Mouse (Mus musculus) gastrocnemius, adult 18-20 months (tissue): ENCODE data around the gene Gnl2. TPM values are rescaled to one million over a fixed set of nuclear protein-coding genes. Genes with fewer than 3 reads are reported as not detected.

ENCODE experiments used
- DNase-seq: peaks from one replicate; pipeline ENCODE4 v3.0.0; 2021; ENCODE audit warnings: low spot score
- total RNA-seq, 2 experiments: library from RNA; stranded (reverse); gene quantifications; 2 replicates each; pipeline ENCODE4 v1.2.3; 2021

Gene Gnl2
- total RNA-seq, 2 experiments from 2014 or later, result 30.8 to 31.1 TPM

DNA sequence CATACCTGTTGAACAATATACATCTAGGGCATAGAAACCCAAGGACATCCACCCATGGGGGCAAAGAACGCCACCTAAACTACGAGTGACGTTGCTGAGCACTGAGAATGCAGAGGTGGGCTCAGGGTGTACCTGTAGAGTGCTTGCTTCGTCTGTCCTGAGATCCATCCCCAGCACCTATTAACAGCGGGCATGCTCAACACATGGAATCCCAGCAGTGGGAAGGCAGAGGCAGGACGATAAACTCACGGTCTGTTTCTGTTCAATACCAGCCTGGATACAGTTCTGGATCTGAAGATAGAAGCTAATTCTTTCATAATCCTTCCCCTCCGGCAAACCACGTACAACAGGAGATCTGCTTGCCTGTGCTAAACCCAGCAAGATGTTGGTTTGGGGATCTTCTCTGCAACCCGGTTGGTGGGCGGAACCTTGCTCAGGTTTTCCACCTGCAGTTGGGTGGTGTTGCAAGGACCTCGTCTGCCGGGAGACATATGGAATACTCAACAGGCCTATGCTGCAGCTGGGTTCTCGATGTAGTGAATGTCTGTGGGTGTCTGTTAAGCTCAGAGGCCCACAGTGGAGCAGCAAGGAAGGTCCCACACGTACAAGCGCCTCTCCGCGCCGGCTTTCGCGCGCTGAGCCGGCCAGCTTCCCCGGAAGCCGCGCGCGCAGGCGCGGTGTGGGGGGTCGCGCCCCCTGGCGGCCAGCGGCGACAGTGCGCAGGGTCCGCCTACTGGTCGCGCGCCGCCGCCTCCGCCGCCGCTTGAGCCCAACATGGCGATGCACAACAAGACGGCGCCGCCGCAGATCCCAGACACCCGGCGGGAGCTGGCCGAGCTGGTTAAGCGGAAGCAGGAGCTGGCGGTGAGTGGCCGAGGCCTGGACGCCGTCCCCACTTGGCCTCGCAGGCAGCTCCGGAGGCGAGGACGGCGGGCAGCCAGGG lies 68.3 kb downstream of the Gnl2 start, which contains the start of gene Meaf6:
Meaf6 (plus strand) TSS at position 732 of the 943 bp plus-strand sequence.
- peak; percentile 90 for DNase-seq

DNA sequence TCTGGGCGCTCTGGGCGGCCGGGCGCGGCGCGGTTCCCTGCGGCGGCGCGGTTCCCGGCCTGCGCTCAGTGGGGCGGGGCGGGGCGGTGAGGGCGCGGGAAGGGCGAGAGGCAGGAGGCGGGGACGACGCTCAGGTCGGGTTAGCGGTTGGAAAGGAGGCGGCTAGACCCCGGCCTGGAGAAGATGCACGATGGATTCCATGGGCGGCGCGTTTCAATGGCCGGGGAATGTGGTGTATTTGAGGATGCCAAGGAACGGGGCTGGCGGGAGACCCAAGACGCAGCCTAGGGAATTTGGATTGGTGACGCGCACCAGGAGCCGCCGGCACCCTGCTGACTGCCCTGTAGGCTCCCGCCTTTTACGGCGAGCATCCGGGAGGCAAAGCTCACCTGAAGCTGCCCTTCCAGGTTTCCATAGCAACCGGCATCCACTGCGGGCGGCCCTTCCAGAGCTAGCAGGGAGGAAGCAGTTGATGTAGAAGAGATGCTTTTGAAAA lies 69.0 kb downstream of the Gnl2 start:
- DNase-seq, result no peak

DNA sequence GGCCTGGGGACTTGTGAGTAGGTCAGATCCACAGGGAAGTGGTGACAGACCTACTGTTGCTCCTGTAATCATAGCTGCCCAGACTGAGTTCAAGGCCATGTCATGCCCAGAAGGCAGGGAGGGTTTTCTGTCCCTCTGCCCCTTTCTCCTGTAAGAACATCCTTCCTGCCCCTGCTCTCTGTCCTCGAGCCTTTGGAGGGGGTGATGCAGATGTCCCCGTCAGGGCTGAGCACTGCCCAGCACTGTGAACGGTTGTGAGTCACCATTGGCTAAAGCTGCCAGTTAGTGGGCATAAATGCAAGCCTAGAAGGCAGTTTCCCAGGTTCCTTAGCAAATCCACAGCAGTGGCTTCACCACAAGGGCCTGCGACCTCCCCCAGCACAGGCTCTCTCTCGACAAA lies 76.6 kb downstream of the Gnl2 start:
- no peak for DNase-seq

DNA sequence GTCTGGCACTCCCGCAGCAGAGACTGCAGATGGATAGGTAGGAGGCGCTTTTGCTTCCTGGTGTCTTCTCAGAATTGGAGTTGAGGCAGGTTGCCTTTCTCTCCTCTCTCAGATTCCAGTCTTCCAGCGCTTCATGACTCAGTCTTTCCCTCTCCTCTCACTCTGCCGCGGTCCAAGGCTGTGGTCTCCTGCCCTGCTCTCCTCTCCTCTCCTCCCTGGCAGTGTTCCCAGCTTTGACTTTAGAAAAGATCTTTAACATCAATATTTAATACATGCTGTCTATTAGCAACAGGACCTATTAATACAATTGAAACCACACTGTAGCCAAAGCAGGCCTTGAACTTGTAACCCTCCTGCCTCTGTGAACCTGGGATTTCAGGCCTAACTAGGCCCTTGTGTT lies 79.7 kb downstream of the Gnl2 start:
- DNase-seq, result no peak

DNA sequence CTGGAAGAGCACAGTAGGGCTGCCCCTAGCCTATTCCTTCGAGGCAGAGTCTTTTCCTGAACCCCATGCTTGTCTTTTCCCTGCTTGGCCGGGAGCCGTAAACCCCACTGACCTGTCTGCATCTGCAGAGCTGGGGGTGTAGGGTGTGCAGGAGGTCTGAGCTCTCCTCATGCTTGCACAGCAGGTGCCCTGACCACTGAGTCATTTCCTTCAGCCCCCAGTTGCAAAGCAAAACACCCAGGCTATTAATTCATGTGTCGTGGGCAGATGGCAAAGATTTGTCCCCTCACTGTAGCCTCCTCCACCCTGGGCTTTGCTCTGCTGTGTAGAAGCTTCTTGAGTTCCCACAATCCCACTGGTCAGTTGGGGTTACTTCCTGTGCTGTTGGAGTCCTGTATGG lies 81.0 kb downstream of the Gnl2 start:
- DNase-seq, result no peak

DNA sequence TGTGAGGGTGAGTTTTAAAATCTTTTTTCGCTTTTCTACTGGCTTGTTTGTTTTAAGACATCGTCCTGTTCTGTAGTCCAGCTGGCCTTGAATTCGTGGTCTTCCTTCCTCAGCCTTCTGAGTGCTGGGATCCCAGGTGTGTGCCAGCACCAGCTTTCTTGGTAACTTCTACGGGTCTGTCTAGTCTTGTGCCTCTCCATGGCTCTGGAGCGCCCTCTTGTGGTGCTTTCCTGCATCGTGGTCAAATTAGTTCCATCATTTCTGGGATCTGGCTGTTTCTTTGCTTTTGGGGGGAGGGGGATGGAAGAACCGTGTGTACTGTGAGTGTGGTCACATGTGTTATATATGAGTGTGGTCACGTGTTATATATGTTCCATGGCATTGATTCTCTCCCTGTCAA lies 83.1 kb downstream of the Gnl2 start:
- DNase-seq, result peak; percentile 79

DNA sequence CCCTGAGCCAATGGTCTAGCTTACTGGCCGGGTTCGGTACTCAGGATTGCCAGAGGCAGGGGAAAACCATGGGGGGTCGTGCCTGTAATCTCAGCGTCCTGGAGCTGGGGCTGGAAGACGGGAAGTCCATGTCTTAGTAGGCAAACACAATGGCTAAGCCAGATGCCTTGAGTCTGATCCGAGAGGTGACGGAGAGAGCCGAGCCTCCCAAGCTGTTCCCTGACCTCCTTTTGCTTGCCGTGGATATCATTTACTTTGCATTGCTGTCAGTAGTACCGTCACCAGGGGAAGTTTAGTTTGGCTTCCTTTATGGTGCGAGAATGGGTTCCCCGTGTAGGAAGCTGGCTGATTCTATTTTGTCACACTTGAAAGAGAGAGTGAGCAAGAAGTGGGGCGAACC lies 84.9 kb downstream of the Gnl2 start:
- no peak for DNase-seq

Other genes starting within 250 kb of the Gnl2 start
- gene Mtf1, start 214.5 kb upstream of the Gnl2 start, total RNA-seq, result 10 to 100 TPM; 11.1 to 12.1 TPM
- gene Yrdc, start 165.9 kb upstream of the Gnl2 start, total RNA-seq, result 10 to 100 TPM; 10.4 to 11.9 TPM
- gene 1110065P20Rik, start 165.4 kb upstream of the Gnl2 start, total RNA-seq, result 10 to 100 TPM; 19.7 to 23.0 TPM
- under 1 TPM; 0.23 to 0.52 TPM for gene Maneal, start 154.4 kb upstream of the Gnl2 start, total RNA-seq
- not detected for gene Epha10, start 135.7 kb upstream of the Gnl2 start, total RNA-seq
- 1 to 10 TPM; 6.2 to 6.5 TPM for gene 9930104L06Rik, start 79.5 kb upstream of the Gnl2 start, total RNA-seq
- gene Cdca8, start 77.3 kb upstream of the Gnl2 start, total RNA-seq, result under 1 TPM in 1 of 2 experiments, not detected in 1; 0.62 TPM
- gene Rspo1, start 30.2 kb upstream of the Gnl2 start, total RNA-seq, result under 1 TPM; 0.23 to 0.59 TPM
- not detected for gene Dnali1, start 49.1 kb downstream of the Gnl2 start, total RNA-seq
- 1 to 10 TPM; 4.8 TPM for gene Snip1, start 50.1 kb downstream of the Gnl2 start, total RNA-seq
- gene Meaf6, start 68.5 kb downstream of the Gnl2 start, total RNA-seq, result 10 to 100 TPM; 11.6 TPM
- 1 to 10 TPM; 2.8 to 3.0 TPM for gene Zc3h12a, start 111.3 kb downstream of the Gnl2 start, total RNA-seq